Mouse (Mus musculus): ENCODE results near the gene Orai1.

- TF ChIP-seq ZNF384 (IDR thresholded peaks at IDR 0.05; ENCODE audit: low read depth, low read length) (no peak), CHD2 (IDR thresholded peaks at IDR 0.05; ENCODE audit: low read depth, low read length) (no peak), ZC3H11A (IDR thresholded peaks at IDR 0.05; ENCODE audit: borderline replicate concordance, low read depth, low read length) (no peak), MAFK (IDR thresholded peaks at IDR 0.05; ENCODE audit: insufficient read depth, low read depth, low read length) (no peak)
These were observed 36.9 kb downstream of the Orai1 start for GRCm38 (mm10) chr5:123051736-123052135.

Measured in ES-E14 (cell line).